Mouse (Mus musculus): ENCODE data around the gene Snupn.
"Not testable (repeated sequence)": the region's sequence is repeated elsewhere in the genome, so short reads cannot be mapped to it uniquely, and the experiment has no call there.

Gene Snupn

DNA sequence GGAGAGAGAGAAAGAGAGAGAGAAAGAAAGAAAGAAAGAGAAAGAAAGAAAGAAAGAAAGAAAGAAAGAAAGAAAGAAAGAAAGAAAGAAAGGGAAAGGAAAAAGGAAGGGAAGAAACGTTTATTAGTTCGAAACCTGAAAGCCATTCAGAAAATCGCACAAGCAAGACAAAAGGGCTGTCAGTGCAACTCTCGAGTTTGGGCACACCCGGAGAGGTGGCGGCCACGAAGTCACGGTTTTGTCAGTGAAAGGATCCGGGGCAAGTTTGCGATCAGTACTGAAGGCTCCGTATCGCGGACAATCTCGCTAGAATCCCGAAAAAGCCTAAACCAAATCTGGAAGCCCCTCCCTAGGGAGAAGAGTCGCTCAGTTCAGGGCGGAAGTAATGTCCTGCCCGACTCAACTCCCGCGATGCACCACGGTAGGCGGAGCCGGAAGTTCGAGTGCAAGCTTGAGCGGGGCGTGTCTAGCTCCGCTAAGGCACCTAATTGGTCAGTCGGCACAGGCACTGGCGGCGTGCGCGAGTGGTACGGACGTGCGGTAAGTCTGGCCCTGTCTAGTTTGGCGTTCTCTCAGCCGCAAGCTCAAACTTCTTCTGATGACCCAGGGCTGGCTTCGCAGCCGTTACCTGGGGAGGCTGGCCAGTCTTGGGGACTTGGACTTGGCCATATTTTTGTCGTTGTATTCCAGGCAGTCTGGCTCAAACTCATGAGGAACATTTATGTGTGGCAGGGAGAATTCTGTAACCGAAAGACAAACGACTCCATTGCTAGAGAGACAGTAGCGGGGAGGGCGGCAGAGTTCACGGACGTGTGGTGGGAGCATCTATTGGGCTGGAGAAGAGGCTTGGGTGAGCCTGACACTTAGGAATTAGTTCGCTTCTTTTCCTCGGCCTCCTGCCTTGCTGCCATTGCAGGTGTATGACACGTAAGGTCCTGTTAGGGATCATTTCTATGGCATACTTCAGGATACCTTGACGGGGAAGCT is at the start of gene Snupn:
TSS of gene Snupn (plus strand) at position 465 of the 987 bp plus-strand sequence.
- DNase-seq = peak; percentile 98

GRCm38 (mm10) chr9:56901187-56901586 is 49.5 kb upstream of the Snupn start:
- DNase-seq = peak in 1 of 2 experiments; percentile 60

GRCm38 (mm10) chr9:56903662-56904061 is 47.0 kb upstream of the Snupn start:
- no peak for DNase-seq

GRCm38 (mm10) chr9:56907549-56907948 is 43.1 kb upstream of the Snupn start:
- no peak for DNase-seq

GRCm38 (mm10) chr9:56909991-56910390 is 40.7 kb upstream of the Snupn start:
- DNase-seq = not testable (repeated sequence)

- no peak for DNase-seq
Observed at GRCm38 (mm10) chr9:56911017-56911416, 39.7 kb upstream of the Snupn start.

- DNase-seq = no peak
Observed at GRCm38 (mm10) chr9:56913991-56914390, 36.7 kb upstream of the Snupn start.

- DNase-seq = no peak
Observed at GRCm38 (mm10) chr9:56915116-56915515, 35.6 kb upstream of the Snupn start.

DNA sequence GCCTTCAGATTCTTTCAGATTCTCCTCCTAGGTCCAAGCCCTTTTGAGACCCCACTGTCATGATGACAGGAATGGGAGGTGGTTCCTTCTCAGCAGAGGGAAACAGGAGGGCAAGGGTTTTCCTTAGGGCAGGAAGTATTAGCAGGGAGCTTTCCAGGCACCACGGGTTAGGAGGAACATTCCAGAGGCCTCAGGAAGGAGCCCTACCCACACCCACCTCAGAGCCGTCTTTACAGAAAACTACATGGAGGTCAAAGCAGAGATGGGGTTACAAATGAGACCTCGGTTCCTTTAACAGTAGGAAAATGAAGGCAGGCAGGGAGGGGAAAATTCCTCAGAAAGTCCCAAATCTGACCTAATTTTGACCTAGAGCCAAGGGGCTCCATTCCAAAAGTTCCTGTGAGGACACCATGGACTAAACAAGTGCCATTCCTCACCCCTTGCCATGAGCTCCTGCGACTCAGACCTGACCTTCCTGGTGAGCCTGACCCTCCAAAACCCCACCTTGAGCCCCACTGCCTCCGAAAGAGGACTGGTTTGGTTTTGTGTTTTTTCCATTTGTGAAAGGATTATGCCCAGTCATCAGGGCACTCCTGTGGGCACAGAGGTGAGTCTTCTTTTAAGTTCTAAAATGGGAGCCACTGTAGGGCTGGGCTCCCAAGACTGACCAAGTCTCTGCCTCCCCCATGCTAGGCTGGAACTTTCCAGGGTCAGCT is 34.8 kb upstream of the Snupn start:
- DNase-seq = no peak

GRCm38 (mm10) chr9:56917131-56917530 is 33.5 kb upstream of the Snupn start:
- DNase-seq = no peak

DNA sequence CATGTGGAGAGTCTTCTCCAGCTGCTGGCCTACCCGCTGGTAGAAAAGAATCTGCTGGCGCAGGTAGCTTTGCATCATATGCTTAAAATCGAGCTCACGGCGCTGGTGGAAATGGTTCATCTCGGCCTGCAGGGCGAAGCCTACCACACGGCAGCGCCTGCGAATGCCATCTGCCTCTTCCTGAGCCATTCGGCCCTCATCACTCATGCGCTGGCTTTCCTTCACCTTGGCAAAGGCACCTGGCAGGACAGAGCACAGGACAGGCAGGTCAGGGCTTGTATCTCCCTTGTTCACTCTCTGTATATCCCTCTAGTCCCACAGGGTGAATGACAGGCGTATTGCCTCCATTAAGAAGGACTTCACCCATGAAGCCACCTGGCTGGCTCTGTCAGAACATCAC is 32.2 kb upstream of the Snupn start:
- DNase-seq = no peak

DNA sequence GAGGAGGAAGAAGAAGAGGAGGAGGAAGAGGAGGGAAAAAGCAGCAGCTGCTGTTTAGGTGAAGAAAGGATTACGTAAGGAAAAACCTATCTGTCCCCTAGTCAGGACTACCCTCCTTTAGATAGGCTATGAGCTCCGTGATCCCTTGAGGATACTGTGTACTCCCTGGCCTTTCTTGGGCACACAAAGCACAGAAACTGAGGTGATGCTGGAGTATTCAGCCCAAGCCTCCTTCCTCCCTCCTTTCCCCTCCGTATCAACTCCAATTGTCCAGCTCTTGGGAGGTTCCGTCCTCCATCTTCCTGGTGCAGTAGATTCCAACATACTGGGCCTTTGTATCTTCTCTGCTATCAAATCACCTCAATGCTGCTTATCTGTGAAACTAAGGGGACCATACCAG is 27.9 kb upstream of the Snupn start:
- DNase-seq = no peak

- no peak for DNase-seq
Observed at GRCm38 (mm10) chr9:56923841-56924650, 26.6 kb upstream of the Snupn start.

- DNase-seq = peak; percentile 86 to 90
Observed at GRCm38 (mm10) chr9:56924651-56925027, 26.0 kb upstream of the Snupn start.

DNA sequence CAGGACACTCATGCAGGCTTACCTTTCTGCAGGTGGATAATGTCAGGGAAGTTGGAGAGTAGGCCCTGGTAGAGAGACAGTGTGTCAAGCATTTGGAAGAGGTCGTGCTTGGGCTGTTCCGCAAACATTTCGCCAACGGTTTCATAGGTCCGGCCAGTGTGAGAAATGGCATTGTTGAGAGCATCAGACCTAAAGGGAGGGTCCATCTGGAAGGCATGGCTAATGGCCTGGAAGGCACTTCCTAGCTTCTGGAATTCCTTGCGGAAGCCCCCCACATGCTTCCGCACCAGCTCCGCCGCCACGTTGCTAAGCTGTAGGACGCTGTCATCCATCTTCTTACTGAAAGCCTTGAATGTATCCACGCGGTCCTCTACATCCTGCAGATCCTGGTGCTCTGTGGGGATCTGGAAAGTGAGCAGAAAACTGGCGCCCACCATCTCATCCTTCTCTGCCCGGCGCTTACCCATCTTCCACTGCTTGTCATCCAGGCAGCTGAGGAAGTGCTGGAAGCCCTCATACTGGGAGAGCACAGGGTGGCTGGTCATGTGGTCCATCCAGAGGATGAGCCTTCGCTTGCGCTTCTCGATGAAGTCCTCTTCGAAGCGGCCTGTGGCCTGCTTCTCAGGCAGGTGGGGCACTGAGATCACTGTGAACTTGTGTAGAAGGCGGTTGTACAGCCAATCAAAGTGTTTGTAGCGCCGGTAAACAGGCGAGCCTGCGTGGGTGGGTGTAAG is 25.2 kb upstream of the Snupn start:
- no peak for DNase-seq

DNA sequence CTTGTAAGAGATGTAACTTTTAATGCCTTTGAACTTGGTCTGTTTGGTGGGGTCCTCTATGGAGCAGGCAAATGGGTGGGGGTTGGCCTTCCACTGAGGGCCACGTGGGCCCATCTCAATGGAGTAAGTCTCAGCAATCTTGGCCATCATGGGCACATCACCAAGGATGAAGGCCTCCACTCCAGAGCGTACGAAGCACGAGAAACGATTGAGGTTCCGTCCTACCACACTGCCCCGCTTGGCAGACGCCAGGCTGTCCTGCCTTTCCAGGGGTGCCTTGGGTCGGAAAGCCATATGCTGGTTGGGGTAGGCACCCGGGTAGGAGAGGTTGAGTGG is 24.7 kb upstream of the Snupn start:
- no peak for DNase-seq

GRCm38 (mm10) chr9:56926387-56926786 is 24.3 kb upstream of the Snupn start:
- DNase-seq = no peak

GRCm38 (mm10) chr9:56927191-56928012 is 23.3 kb upstream of the Snupn start:
- DNase-seq = peak; percentile 62 to 81

DNA sequence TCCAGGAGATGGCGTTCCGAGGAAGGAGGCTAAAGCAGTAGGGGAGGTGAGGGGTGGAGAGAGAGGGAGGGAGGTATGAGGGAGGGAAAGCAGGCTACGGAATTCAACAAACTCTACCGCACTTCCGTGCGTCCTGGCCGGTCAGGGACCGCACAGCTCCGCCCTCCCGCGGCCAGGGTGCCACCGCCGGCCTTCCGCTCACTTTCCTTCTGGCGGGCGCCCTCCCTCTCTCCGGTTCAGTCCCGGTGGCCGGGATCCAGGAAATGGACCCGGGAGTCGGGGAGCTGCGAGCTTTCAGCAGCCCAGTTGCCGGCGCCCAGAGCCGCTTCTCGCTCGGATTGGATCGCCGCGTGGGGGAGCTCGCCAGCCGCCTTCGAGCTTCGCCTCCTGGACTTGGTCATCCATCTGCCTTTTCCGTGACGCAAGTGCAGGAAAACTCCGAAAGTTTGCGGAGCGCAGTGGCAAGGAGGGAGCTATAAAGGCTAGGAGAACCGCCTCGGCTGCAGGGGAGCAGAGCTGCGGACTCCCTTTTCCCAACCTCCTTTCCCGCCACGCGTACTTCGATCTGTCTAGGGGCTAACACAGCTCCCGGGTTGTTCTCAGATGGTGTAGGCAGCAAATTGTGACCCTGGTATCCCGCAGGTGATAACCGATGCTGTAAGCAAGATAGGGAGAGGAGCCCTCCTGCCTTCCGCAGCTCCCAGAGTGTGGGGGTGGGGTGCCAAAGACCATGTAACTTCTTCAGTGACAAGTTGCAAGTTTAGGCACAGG is 22.5 kb upstream of the Snupn start, which contains the start of gene Snx33:
TSS of gene Snx33 (minus strand) at position 331 of the 771 bp plus-strand sequence.
- peak; percentile 96 for DNase-seq

DNA sequence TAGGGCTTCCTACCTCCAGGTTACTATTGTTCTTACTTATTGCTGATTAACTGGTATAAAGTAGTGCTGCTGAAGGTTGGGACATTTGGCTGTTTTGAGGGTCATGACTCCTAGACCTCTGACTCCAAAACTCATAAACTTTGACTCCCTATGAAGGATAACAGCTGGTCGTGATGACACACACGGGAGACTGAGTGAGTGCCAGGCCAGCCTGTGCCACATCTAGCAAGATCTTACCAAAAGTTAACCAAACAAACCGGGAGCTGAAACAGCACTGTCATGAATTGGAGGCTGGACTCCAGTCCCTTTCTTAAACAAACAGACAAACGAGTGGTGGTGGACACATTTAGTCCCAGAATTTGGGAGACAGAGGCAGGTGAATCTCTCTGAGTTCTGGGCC is 21.2 kb upstream of the Snupn start:
- DNase-seq = no peak

DNA sequence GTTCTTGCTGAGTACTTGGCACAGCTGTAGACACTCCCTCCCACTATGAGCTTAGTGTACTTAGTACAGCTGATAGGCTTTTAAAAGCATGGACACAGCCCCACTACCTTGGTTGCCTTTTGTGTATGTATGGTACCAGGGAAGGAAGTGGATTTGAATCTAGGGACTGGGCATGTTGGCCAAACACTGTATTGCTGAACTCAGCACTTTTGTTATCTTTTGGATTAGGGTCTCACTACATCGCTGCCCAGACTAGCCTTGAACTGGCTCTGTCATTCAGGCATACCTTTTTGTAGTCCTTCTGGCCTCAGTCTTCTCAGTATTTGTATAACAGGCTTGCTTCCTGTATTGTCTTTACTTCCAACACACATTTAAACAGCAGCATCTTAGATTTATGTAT is 20.1 kb upstream of the Snupn start:
- DNase-seq = no peak
